Mouse (Mus musculus): ENCODE results near the gene Asic3. TPM values are rescaled to one million over a fixed set of nuclear protein-coding genes. Genes with fewer than 3 reads are reported as not detected.

Gene Asic3
- polyA plus RNA-seq, 1 experiment from 2014 or later: 0.26 TPM

DNA sequence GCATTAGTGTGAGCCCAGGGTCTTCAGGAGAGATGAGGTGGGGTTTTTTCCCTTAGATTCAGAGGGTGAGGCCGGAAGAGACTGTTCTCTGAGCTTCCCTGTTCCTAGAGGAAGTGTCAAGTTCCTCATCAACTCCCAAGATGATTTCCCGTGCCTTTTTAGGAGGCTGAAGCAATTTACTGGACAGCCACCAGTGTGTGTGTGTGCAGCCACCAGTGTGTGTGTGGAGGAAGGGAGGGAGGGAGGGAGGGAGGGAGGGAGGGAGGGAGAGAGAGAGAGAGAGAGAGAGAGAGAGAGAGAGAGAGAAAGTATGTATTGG is 40.8 kb downstream of the Asic3 start:
- Histone ChIP-seq H3K4me1 (ENCODE audit: control insufficient read depth, insufficient read depth, low read length) (peaks cover 43% of the 10 kb centered on the region), H3K27ac (ENCODE audit: low read length) (no peak overlapping the region), H3K36me3 (ENCODE audit: control insufficient read depth, insufficient read depth, low read length) (0 out of 2 replicates have a peak, but pooled peaks cover 3% of the 10 kb centered on the region), H3K4me2 (replicated peaks; ENCODE audit: low read depth, low read length) (peak overlapping the region; percentile 88), H3K9ac (replicated peaks; ENCODE audit: low read depth, low read length) (no peak overlapping the region), H3K4me3 (ENCODE audit: low read depth, low read length) (0 out of 2 replicates have a peak overlapping the region, but pooled peaks have one; percentile 87), H3K27me3 (ENCODE audit: control insufficient read depth, insufficient read depth, low read length) (no peaks in the 10 kb centered on the region), H3K9me3 (ENCODE audit: control insufficient read depth, low read depth, low read length) (no peaks in the 10 kb centered on the region)
- WGBS: 15% methylated on average over 2 of the region's 2 CpGs
- ATAC-seq (ENCODE audit: insufficient number of reproducible peaks, insufficient read depth, low FRiP score, low read depth): no peak

DNA sequence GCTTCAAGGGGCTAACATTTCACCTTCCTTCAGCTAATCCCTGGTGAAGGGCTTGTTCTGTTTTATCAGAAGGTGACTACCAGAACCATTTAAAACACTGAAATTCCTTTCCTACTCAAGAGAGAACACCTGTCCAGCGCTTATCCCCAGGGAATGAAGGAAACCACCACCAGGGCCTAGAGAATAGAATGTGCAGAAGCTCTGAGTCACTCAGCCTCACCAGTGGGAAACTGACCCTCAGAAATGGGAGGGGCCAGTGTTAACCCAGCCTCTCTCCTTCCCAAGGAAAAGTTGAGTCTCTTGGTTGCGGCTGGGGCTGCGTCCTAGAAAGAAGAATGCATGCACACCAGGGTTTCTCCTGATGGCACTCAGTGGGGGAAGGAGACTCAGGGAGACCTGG is 41.9 kb downstream of the Asic3 start:
- H3K9me3 ChIP-seq (ENCODE audit: control insufficient read depth, low read depth, low read length): no peaks in the 10 kb centered on the region
- no peak for ATAC-seq (ENCODE audit: insufficient number of reproducible peaks, insufficient read depth, low FRiP score, low read depth)
- H3K4me2 ChIP-seq (replicated peaks; ENCODE audit: low read depth, low read length): peak overlapping the region; percentile 22
- no peak overlapping the region for H3K9ac ChIP-seq (replicated peaks; ENCODE audit: low read depth, low read length)
- 0 out of 2 replicates have a peak, but pooled peaks cover 3% of the 10 kb centered on the region for H3K36me3 ChIP-seq (ENCODE audit: control insufficient read depth, insufficient read depth, low read length)
- H3K4me3 ChIP-seq (ENCODE audit: low read depth, low read length): no peak overlapping the region
- peak overlapping the region; percentile 45 for H3K27ac ChIP-seq (ENCODE audit: low read length)
- no peaks in the 10 kb centered on the region for H3K27me3 ChIP-seq (ENCODE audit: control insufficient read depth, insufficient read depth, low read length)
- 64% methylated on average over 3 of the region's 3 CpGs for WGBS
- H3K4me1 ChIP-seq (ENCODE audit: control insufficient read depth, insufficient read depth, low read length): peaks cover 43% of the 10 kb centered on the region

DNA sequence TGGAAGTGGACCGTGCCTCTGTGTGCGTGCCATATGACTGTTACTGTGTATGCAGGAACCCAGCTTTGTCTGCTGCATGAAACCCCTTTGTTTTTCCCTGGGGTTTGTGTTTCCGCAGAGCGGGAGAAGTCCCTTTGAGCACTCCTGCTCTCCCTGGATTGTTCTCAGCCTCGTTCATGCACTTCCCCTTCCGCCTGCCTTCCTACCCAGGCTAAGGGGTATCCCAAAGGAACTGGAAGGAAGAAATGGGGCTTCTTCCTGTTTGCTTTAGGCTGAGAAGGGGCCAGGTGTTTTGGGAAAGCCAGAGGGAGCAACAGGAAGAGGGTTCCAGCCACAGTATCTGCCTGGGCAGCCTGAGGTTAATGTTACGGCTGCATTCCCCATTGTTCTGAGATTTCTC is 42.4 kb downstream of the Asic3 start:
- 63% methylated on average over 7 of the region's 7 CpGs for WGBS
- H3K36me3 ChIP-seq (ENCODE audit: control insufficient read depth, insufficient read depth, low read length): 0 out of 2 replicates have a peak, but pooled peaks cover 3% of the 10 kb centered on the region
- H3K4me2 ChIP-seq (replicated peaks; ENCODE audit: low read depth, low read length): 0 out of 2 replicates have a peak overlapping the region, but pooled peaks have one; percentile 5
- no peak overlapping the region for H3K4me3 ChIP-seq (ENCODE audit: low read depth, low read length)
- no peaks in the 10 kb centered on the region for H3K27me3 ChIP-seq (ENCODE audit: control insufficient read depth, insufficient read depth, low read length)
- no peaks in the 10 kb centered on the region for H3K9me3 ChIP-seq (ENCODE audit: control insufficient read depth, low read depth, low read length)
- ATAC-seq (ENCODE audit: insufficient number of reproducible peaks, insufficient read depth, low FRiP score, low read depth): no peak
- H3K4me1 ChIP-seq (ENCODE audit: control insufficient read depth, insufficient read depth, low read length): peaks cover 43% of the 10 kb centered on the region
- no peak overlapping the region for H3K9ac ChIP-seq (replicated peaks; ENCODE audit: low read depth, low read length)
- H3K27ac ChIP-seq (ENCODE audit: low read length): peak overlapping the region; percentile 45

DNA sequence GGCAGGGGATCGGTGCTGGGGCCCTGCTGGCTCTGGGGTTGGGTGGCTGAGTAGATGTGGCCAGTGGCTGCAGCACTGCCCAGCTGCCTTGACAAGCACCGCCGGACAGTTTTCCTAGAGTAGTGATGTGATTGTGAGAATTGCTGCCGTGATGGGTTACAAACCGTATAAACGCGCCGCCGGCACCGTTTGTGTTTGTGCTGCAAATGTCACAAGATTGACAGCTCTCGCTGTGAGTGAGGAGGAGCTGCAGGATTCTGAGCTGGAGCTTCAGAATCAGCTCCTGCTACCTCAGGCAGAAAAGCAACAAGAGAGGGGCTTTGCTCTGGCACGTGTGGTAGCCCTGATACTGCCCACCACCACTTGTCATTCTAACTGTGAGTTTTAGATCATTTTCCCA is 53.6 kb downstream of the Asic3 start:
- H3K9me3 ChIP-seq (ENCODE audit: control insufficient read depth, low read depth, low read length): no peaks in the 10 kb centered on the region
- H3K4me2 ChIP-seq (replicated peaks; ENCODE audit: low read depth, low read length): no peak overlapping the region
- no peaks in the 10 kb centered on the region for H3K4me1 ChIP-seq (ENCODE audit: control insufficient read depth, insufficient read depth, low read length)
- H3K4me3 ChIP-seq (ENCODE audit: low read depth, low read length): no peak overlapping the region
- no peak for ATAC-seq (ENCODE audit: insufficient number of reproducible peaks, insufficient read depth, low FRiP score, low read depth)
- H3K27ac ChIP-seq (ENCODE audit: low read length): no peak overlapping the region
- no peaks in the 10 kb centered on the region for H3K27me3 ChIP-seq (ENCODE audit: control insufficient read depth, insufficient read depth, low read length)
- H3K9ac ChIP-seq (replicated peaks; ENCODE audit: low read depth, low read length): no peak overlapping the region
- 64% methylated on average over 12 of the region's 12 CpGs for WGBS
- H3K36me3 ChIP-seq (ENCODE audit: control insufficient read depth, insufficient read depth, low read length): no peaks in the 10 kb centered on the region

Other genes with a start within 250 kb of the Asic3 start
- 15.8 and 18.0 TPM in 2 replicates for gene Nupl2, start 248.4 kb upstream of the Asic3 start, polyA plus RNA-seq (2014; fragmentation: Nextera tagmentation; extraction: Ambion mirVana)
- gene Kcnh2, start 61.8 kb upstream of the Asic3 start, polyA plus RNA-seq (2014; fragmentation: Nextera tagmentation; extraction: Ambion mirVana): 8.9 and 9.8 TPM in 2 replicates
- 4.6 and 4.9 TPM in 2 replicates for gene Nos3, start 48.6 kb upstream of the Asic3 start, polyA plus RNA-seq (2014; fragmentation: Nextera tagmentation; extraction: Ambion mirVana)
- 0.57 and 0.68 TPM in 2 replicates for gene Atg9b, start 21.2 kb upstream of the Asic3 start, polyA plus RNA-seq (2014; fragmentation: Nextera tagmentation; extraction: Ambion mirVana)
- 46.2 and 52.5 TPM in 2 replicates for gene Abcb8, start 19.7 kb upstream of the Asic3 start, polyA plus RNA-seq (2014; fragmentation: Nextera tagmentation; extraction: Ambion mirVana)
- gene Cdk5, start 10.1 kb downstream of the Asic3 start, polyA plus RNA-seq (2014; fragmentation: Nextera tagmentation; extraction: Ambion mirVana): 46.4 and 47.7 TPM in 2 replicates
- gene Slc4a2, start 10.4 kb downstream of the Asic3 start, polyA plus RNA-seq (2014; fragmentation: Nextera tagmentation; extraction: Ambion mirVana): 30.6 and 32.2 TPM in 2 replicates
- gene Fastk, start 31.9 kb downstream of the Asic3 start, polyA plus RNA-seq (2014; fragmentation: Nextera tagmentation; extraction: Ambion mirVana): 98.5 and 102 TPM in 2 replicates
- gene Tmub1, start 34.5 kb downstream of the Asic3 start, polyA plus RNA-seq (2014; fragmentation: Nextera tagmentation; extraction: Ambion mirVana): 25.5 and 27.6 TPM in 2 replicates
- gene Agap3, start 38.8 kb downstream of the Asic3 start, polyA plus RNA-seq (2014; fragmentation: Nextera tagmentation; extraction: Ambion mirVana): 25.3 and 25.6 TPM in 2 replicates
- gene Gbx1, start 113.8 kb downstream of the Asic3 start, polyA plus RNA-seq (2014; fragmentation: Nextera tagmentation; extraction: Ambion mirVana): not detected in 2 replicates
- gene Asb10, start 127.6 kb downstream of the Asic3 start, polyA plus RNA-seq (2014; fragmentation: Nextera tagmentation; extraction: Ambion mirVana): 0.22 and 0.34 TPM in 2 replicates
- 0.10 TPM in 2 replicates for gene 4931409K22Rik, start 143.4 kb downstream of the Asic3 start, polyA plus RNA-seq (2014; fragmentation: Nextera tagmentation; extraction: Ambion mirVana)
- gene Abcf2, start 164.1 kb downstream of the Asic3 start, polyA plus RNA-seq (2014; fragmentation: Nextera tagmentation; extraction: Ambion mirVana): 79.5 and 89.2 TPM in 2 replicates
- 11.3 and 13.4 TPM in 2 replicates for gene Chpf2, start 173.3 kb downstream of the Asic3 start, polyA plus RNA-seq (2014; fragmentation: Nextera tagmentation; extraction: Ambion mirVana)
- 35.6 and 36.2 TPM in 2 replicates for gene Smarcd3, start 211.0 kb downstream of the Asic3 start, polyA plus RNA-seq (2014; fragmentation: Nextera tagmentation; extraction: Ambion mirVana)

All from stomach, embryonic 14.5 days (tissue).